Mouse (Mus musculus) lung, embryonic 15.5 days (tissue): Measurements from ENCODE around the gene Cdh10. TPM values are rescaled to one million over a fixed set of nuclear protein-coding genes. Genes with fewer than 3 reads are reported as not detected.

ENCODE experiments used
- ATAC-seq: fragments of 200-750 bp; cut with Nextera tagmentation; 2 replicates; pipeline ENCODE4 v1.8.0; 2017; ENCODE audit warnings: moderate number of reproducible peaks, borderline replicate concordance; ENCODE audit not compliant: low FRiP score, low TSS enrichment; ENCODE audit errors: extremely low read depth
- H3K27ac ChIP-seq: fragments of 300-500 bp; sonication (generic); 2 replicates; pipeline ENCODE4 v1.5.1; 2015; ENCODE audit warnings: moderate library complexity, mild to moderate bottlenecking, inconsistent platforms
- H3K27me3 ChIP-seq: fragments of 300-500 bp; sonication (generic); 2 replicates; pipeline ENCODE4 v1.6.1; 2015; ENCODE audit warnings: inconsistent platforms
- H3K36me3 ChIP-seq: fragments of 300-500 bp; sonication (generic); 2 replicates; pipeline ENCODE4 v1.6.1; 2015; ENCODE audit warnings: inconsistent platforms
- H3K4me1 ChIP-seq: fragments of 300-500 bp; sonication (generic); 2 replicates; pipeline ENCODE4 v1.6.1; 2015; ENCODE audit warnings: inconsistent platforms
- H3K4me2 ChIP-seq: fragments of 300-500 bp; sonication (generic); 2 replicates; pipeline ENCODE4 v1.6.1; 2015; ENCODE audit warnings: inconsistent platforms, mild to moderate bottlenecking, moderate library complexity
- H3K4me3 ChIP-seq: fragments of 300-500 bp; sonication (generic); 2 replicates; pipeline ENCODE4 v1.5.1; 2015; ENCODE audit warnings: mild to moderate bottlenecking, inconsistent platforms
- H3K9ac ChIP-seq: fragments of 300-500 bp; sonication (generic); 2 replicates; pipeline ENCODE4 v1.6.1; 2015; ENCODE audit warnings: inconsistent platforms
- H3K9me3 ChIP-seq: fragments of 300-500 bp; sonication (generic); 2 replicates; pipeline ENCODE4 v1.6.1; 2016; ENCODE audit warnings: inconsistent platforms
- WGBS: fragments of 180-500 bp; shearing (Covaris S2); methylation state at CpG from one replicate; pipeline ENCODE4 v1.1.7; 2015; 5-methylcytosine and 5-hydroxymethylcytosine counted together
- polyA plus RNA-seq: library from polyadenylated mRNA; unstranded; fragments of >200 nt; fragmentation: Nextera tagmentation; extraction: Ambion mirVana; gene quantifications from 2 replicates; pipeline ENCODE4 v1.2.1, GENCODE M21; 2015

Gene Cdh10
- polyA plus RNA-seq, 1 experiment from 2014 or later, result 0.69 TPM

GRCm38 (mm10) chr15:18881467-18881866 is 62.7 kb downstream of the Cdh10 start:
- WGBS, result 62% methylated on average over 5 of the region's 5 CpGs
- Histone ChIP-seq H3K27ac (no peak overlapping the region), H3K4me1 (no peaks in the 10 kb centered on the region), H3K9me3 (no peaks in the 10 kb centered on the region), H3K36me3 (no peaks in the 10 kb centered on the region), H3K27me3 (no peaks in the 10 kb centered on the region), H3K4me2 (no peak overlapping the region), H3K9ac (no peak overlapping the region), H3K4me3 (no peak overlapping the region)
- ATAC-seq, result no peak

GRCm38 (mm10) chr15:18886673-18887072 is 67.9 kb downstream of the Cdh10 start:
- H3K9me3 ChIP-seq, result no peaks in the 10 kb centered on the region
- H3K4me2 ChIP-seq, result no peak overlapping the region
- H3K27me3 ChIP-seq, result no peaks in the 10 kb centered on the region
- no peak overlapping the region for H3K27ac ChIP-seq
- 66% methylated on average over 2 of the region's 2 CpGs for WGBS
- H3K36me3 ChIP-seq, result no peaks in the 10 kb centered on the region
- no peak for ATAC-seq
- no peak overlapping the region for H3K4me3 ChIP-seq
- H3K9ac ChIP-seq, result no peak overlapping the region
- no peaks in the 10 kb centered on the region for H3K4me1 ChIP-seq

GRCm38 (mm10) chr15:18888912-18889311 is 70.2 kb downstream of the Cdh10 start:
- WGBS, result 41% methylated on average over 2 of the region's 2 CpGs
- Histone ChIP-seq H3K27ac (no peak overlapping the region), H3K9ac (no peak overlapping the region), H3K4me3 (no peak overlapping the region), H3K27me3 (no peaks in the 10 kb centered on the region), H3K4me2 (no peak overlapping the region), H3K9me3 (no peaks in the 10 kb centered on the region), H3K4me1 (no peaks in the 10 kb centered on the region), H3K36me3 (no peaks in the 10 kb centered on the region)
- ATAC-seq, result no peak

GRCm38 (mm10) chr15:18890358-18890757 is 71.6 kb downstream of the Cdh10 start:
- H3K9me3 ChIP-seq, result no peaks in the 10 kb centered on the region
- H3K27me3 ChIP-seq, result no peaks in the 10 kb centered on the region
- H3K9ac ChIP-seq, result no peak overlapping the region
- ATAC-seq, result no peak
- H3K27ac ChIP-seq, result no peak overlapping the region
- 88% methylated on average over 8 of the region's 8 CpGs for WGBS
- no peaks in the 10 kb centered on the region for H3K4me1 ChIP-seq
- no peak overlapping the region for H3K4me3 ChIP-seq
- no peak overlapping the region for H3K4me2 ChIP-seq
- no peaks in the 10 kb centered on the region for H3K36me3 ChIP-seq

- no peak overlapping the region for H3K9ac ChIP-seq
- no peaks in the 10 kb centered on the region for H3K27me3 ChIP-seq
- no peak overlapping the region for H3K4me3 ChIP-seq
These were observed 82.0 kb downstream of the Cdh10 start for GRCm38 (mm10) chr15:18900776-18901175.

DNA sequence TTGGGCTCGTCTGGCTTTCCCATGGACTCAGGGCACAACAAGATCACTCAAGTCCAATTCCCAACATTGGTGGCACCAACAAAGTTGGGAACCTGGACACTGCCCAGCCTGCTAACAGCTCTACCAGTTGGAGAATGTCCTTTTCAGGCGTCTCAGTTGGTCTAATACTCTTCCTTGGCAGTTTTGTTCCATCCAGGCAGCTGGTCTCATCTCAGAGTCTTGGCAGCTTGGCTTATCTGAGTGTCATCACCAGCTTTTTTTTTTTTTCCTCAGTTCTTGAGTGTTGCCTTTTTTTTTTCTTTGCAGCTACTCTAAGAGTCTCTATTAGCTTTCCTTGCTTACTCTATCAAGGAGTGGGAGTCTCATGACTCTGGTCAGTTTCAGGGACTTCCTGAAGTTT is 85.4 kb downstream of the Cdh10 start:
- Histone ChIP-seq H3K27ac (no peak overlapping the region), H3K9me3 (no peaks in the 10 kb centered on the region), H3K27me3 (no peaks in the 10 kb centered on the region), H3K4me1 (no peaks in the 10 kb centered on the region), H3K9ac (no peak overlapping the region), H3K36me3 (no peaks in the 10 kb centered on the region), H3K4me3 (no peak overlapping the region), H3K4me2 (no peak overlapping the region)
- WGBS, result 73% methylated on average over 2 of the region's 2 CpGs
- ATAC-seq, result no peak

More at GRCm38 (mm10) chr15:18900776-18901175, 82.0 kb downstream of the Cdh10 start:
- no peak overlapping the region for H3K4me2 ChIP-seq
- ATAC-seq, result no peak
- H3K36me3 ChIP-seq, result no peaks in the 10 kb centered on the region
- no peaks in the 10 kb centered on the region for H3K9me3 ChIP-seq
- H3K27ac ChIP-seq, result no peak overlapping the region
- H3K4me1 ChIP-seq, result no peaks in the 10 kb centered on the region

DNA sequence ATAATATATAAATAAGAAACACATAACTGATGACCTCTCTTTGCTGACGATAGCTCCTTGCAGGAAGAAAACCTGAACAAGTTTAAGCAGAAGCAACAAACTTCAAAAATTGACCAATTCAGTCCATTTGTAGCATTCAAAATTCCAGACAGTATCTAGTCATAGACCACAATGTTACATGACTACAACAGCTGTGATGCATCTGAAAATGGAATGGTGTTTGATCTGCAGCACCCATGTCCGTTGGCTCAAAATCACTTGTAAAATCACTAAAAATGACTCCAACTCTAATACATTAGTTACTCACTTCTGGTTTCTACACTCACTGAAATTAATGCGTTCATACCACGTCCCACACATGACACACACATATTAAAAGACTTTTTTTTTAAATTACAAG is 91.9 kb downstream of the Cdh10 start:
- Histone ChIP-seq H3K4me3 (no peak overlapping the region), H3K27ac (no peak overlapping the region), H3K36me3 (no peaks in the 10 kb centered on the region), H3K27me3 (no peaks in the 10 kb centered on the region), H3K9ac (no peak overlapping the region), H3K9me3 (no peaks in the 10 kb centered on the region), H3K4me2 (no peak overlapping the region), H3K4me1 (no peaks in the 10 kb centered on the region)
- ATAC-seq, result no peak
- WGBS, result 76% methylated on average over 4 of the region's 4 CpGs

- Histone ChIP-seq H3K4me3 (no peak overlapping the region), H3K27me3 (no peaks in the 10 kb centered on the region)
- 83% methylated on average over 1 of the region's 1 CpGs for WGBS
These were observed 106.8 kb downstream of the Cdh10 start for GRCm38 (mm10) chr15:18925392-18926117.

GRCm38 (mm10) chr15:18926964-18927363 is 108.2 kb downstream of the Cdh10 start:
- 78% methylated on average over 2 of the region's 2 CpGs for WGBS
- H3K27me3 ChIP-seq, result no peaks in the 10 kb centered on the region
- H3K4me3 ChIP-seq, result no peak overlapping the region
- ATAC-seq, result no peak
- H3K9me3 ChIP-seq, result no peaks in the 10 kb centered on the region
- H3K4me1 ChIP-seq, result no peaks in the 10 kb centered on the region
- H3K36me3 ChIP-seq, result no peaks in the 10 kb centered on the region
- no peak overlapping the region for H3K9ac ChIP-seq
- H3K4me2 ChIP-seq, result no peak overlapping the region
- no peak overlapping the region for H3K27ac ChIP-seq

More at GRCm38 (mm10) chr15:18925392-18926117, 106.8 kb downstream of the Cdh10 start:
- Histone ChIP-seq H3K9ac (no peak overlapping the region), H3K27ac (no peak overlapping the region), H3K9me3 (no peaks in the 10 kb centered on the region), H3K4me2 (no peak overlapping the region), H3K36me3 (no peaks in the 10 kb centered on the region), H3K4me1 (no peaks in the 10 kb centered on the region)
- no peak for ATAC-seq

DNA sequence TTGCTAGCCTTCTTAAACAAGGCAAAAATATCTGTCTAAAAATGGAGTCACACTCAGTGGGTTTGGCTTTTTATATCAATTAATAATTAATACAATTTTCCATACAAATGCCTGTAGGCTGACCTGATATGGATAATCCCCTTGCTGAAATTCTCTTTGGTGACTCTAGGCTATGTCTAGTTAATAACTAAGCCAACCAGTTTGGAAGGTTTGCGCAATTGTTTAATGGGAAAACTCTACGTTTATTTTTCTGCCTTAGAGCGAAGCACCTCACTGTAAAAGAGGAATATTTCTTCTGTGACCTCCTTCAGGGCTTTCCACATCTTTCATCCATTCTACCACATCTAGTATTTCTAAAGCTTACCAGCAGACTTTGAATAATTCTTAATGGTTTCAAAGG is 133.5 kb downstream of the Cdh10 start:
- no peak overlapping the region for H3K4me3 ChIP-seq
- no peaks in the 10 kb centered on the region for H3K4me1 ChIP-seq
- no peak overlapping the region for H3K9ac ChIP-seq
- H3K27ac ChIP-seq, result no peak overlapping the region
- no peak for ATAC-seq
- WGBS, result 85% methylated on average over 3 of the region's 3 CpGs
- no peaks in the 10 kb centered on the region for H3K9me3 ChIP-seq
- no peaks in the 10 kb centered on the region for H3K27me3 ChIP-seq
- H3K36me3 ChIP-seq, result no peaks in the 10 kb centered on the region
- no peak overlapping the region for H3K4me2 ChIP-seq

GRCm38 (mm10) chr15:18975041-18975440 is 156.3 kb downstream of the Cdh10 start:
- WGBS, result 44% methylated on average over 5 of the region's 5 CpGs
- Histone ChIP-seq H3K27me3 (no peaks in the 10 kb centered on the region), H3K4me1 (no peaks in the 10 kb centered on the region), H3K4me3 (no peak overlapping the region), H3K36me3 (no peaks in the 10 kb centered on the region), H3K4me2 (no peak overlapping the region), H3K9me3 (no peaks in the 10 kb centered on the region), H3K9ac (no peak overlapping the region), H3K27ac (no peak overlapping the region)
- ATAC-seq, result no peak

- H3K9ac ChIP-seq, result no peak overlapping the region
- no peak overlapping the region for H3K27ac ChIP-seq
- no peaks in the 10 kb centered on the region for H3K9me3 ChIP-seq
- no peaks in the 10 kb centered on the region for H3K4me1 ChIP-seq
- no peaks in the 10 kb centered on the region for H3K36me3 ChIP-seq
- H3K4me2 ChIP-seq, result no peak overlapping the region
- WGBS, result 71% methylated on average over 3 of the region's 3 CpGs
- H3K4me3 ChIP-seq, result no peak overlapping the region
- ATAC-seq, result no peak
- H3K27me3 ChIP-seq, result no peaks in the 10 kb centered on the region
These were observed 166.1 kb downstream of the Cdh10 start for GRCm38 (mm10) chr15:18984891-18985290.

GRCm38 (mm10) chr15:18987671-18988070 is 168.9 kb downstream of the Cdh10 start:
- no peaks in the 10 kb centered on the region for H3K27me3 ChIP-seq
- no peaks in the 10 kb centered on the region for H3K4me1 ChIP-seq
- no peak for ATAC-seq
- WGBS, result 79% methylated on average over 1 of the region's 1 CpGs
- no peaks in the 10 kb centered on the region for H3K36me3 ChIP-seq
- H3K27ac ChIP-seq, result no peak overlapping the region
- H3K9me3 ChIP-seq, result no peaks in the 10 kb centered on the region
- no peak overlapping the region for H3K4me2 ChIP-seq
- no peak overlapping the region for H3K4me3 ChIP-seq
- H3K9ac ChIP-seq, result no peak overlapping the region
